Comparison of ENCODE assay signal across 16 mouse cellular contexts in genomic region chr7:114226521-114226920, GRCm38 (mm10).
"Had no signal": no experiment of that assay in that cellular context is flagged by ENCODE, and none has a peak within 500 bp of the region (broad histone marks: within the 10 kb centered on the region; RNA-seq: fewer than 3 reads in every experiment).

No protein-coding gene starts in this region.

- DNase-seq: liver; liver, embryonic 13.5 days; liver, postnatal 0 days; midbrain, embryonic 14.5 days; right cerebral cortex, postnatal 14 days; thymus, adult 18-20 months; thymus, postnatal 25 days; thymus, postnatal 4 days had no signal

- H3K9me3 ChIP-seq: liver, embryonic 13.5 days; liver, embryonic 15.5 days; lung, embryonic 15.5 days; midbrain, embryonic 10.5 days; midbrain, embryonic 12.5 days; neural tube, embryonic 12.5 days; stomach, embryonic 15.5 days had no signal

- H3K9ac ChIP-seq: liver, embryonic 13.5 days; liver, embryonic 15.5 days; liver, postnatal 0 days; lung, embryonic 15.5 days; midbrain, embryonic 12.5 days; neural tube, embryonic 12.5 days; stomach, embryonic 15.5 days had no signal

- ATAC-seq: liver, postnatal 0 days had no signal

- H3K4me3 ChIP-seq: liver, embryonic 13.5 days; liver, embryonic 15.5 days; lung, embryonic 15.5 days; midbrain, embryonic 10.5 days; midbrain, embryonic 12.5 days; neural tube, embryonic 12.5 days; stomach, embryonic 15.5 days had no signal

- H3K27me3 ChIP-seq: liver, embryonic 13.5 days; liver, embryonic 15.5 days; lung, embryonic 15.5 days; midbrain, embryonic 12.5 days; neural tube, embryonic 12.5 days; stomach, embryonic 15.5 days had no signal

- H3K27ac ChIP-seq: liver, embryonic 13.5 days; liver, embryonic 15.5 days; lung, embryonic 15.5 days; midbrain, embryonic 10.5 days; midbrain, embryonic 12.5 days; neural tube, embryonic 12.5 days; stomach, embryonic 15.5 days; stomach, postnatal 0 days had no signal

- H3K4me2 ChIP-seq: liver, embryonic 11.5 days; liver, embryonic 13.5 days; liver, embryonic 15.5 days; lung, embryonic 15.5 days; midbrain, embryonic 12.5 days; neural tube, embryonic 12.5 days; stomach, embryonic 15.5 days had no signal

- H3K4me1 ChIP-seq: liver, embryonic 13.5 days; liver, embryonic 15.5 days; lung, embryonic 15.5 days; midbrain, embryonic 10.5 days; midbrain, embryonic 12.5 days; neural tube, embryonic 12.5 days; stomach, embryonic 15.5 days had no signal
